Mouse (Mus musculus) C2C12 (cell line): Measurements from ENCODE around the gene Icam2.

Source experiments
- CTCF ChIP-seq: IDR thresholded peaks from one replicate; pipeline ENCODE4 v1.5.1; 2011; ENCODE audit not compliant: control insufficient read depth, insufficient read depth, insufficient read length
- MYOD1 ChIP-seq: IDR thresholded peaks from one replicate; pipeline ENCODE4 v1.6.1; 2011; ENCODE audit warnings: low read depth; ENCODE audit not compliant: control insufficient read depth, insufficient read length
- USF1 ChIP-seq: IDR thresholded peaks from one replicate; pipeline ENCODE4 v1.6.1; 2011; ENCODE audit warnings: low read depth, mild to moderate bottlenecking, control low read depth, moderate library complexity

DNA sequence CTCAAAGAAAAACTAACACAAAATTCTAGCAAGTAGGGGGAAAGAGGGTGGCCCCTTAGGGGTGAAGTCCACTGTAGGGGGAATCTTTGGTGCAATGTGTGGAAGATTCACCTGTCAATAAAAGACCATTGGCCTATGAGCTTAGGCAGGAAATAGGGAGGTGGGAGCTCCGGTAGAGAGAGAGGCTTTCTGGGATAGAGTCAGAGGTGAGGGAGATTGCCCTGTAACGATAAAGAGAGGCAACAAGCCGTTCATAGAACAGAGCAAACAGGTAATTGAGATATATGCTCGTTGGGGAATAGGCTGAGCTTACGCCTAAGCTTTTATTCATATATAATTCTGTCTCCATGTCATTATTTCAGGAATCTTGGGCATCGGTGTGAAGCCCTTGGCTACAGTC lies 855 bp downstream of the Icam2 start:
- no peak for TF ChIP-seq CTCF
- TF ChIP-seq USF1, result no peak
- TF ChIP-seq MYOD1, result no peak
